Mouse (Mus musculus) MEL (cell line): Measurements from ENCODE around the gene Zdhhc6.

Source experiments
- CHD2 ChIP-seq: IDR thresholded peaks from 2 replicates; pipeline ENCODE4 v1.6.1; 2011; ENCODE audit warnings: low read length, improper control_type of control experiment
- CTCF ChIP-seq, 3 experiments: IDR thresholded peaks in 2 of 3; conservative IDR thresholded peaks in 1 of 3; 2 replicates each; pipeline ENCODE4 v1.5.1; 2011 to 2012; ENCODE audit warnings: low read length in 3 of 3, low read depth in 2 of 3, mild to moderate bottlenecking in 2 of 3, improper control_type of control experiment in 1 of 3, inconsistent platforms in 1 of 3, mixed read lengths in 1 of 3, moderate library complexity in 1 of 3; ENCODE audit not compliant: control insufficient read depth in 1 of 3, insufficient read depth in 1 of 3, poor library complexity in 1 of 3, severe bottlenecking in 1 of 3
- EP300 ChIP-seq, 2 experiments: IDR thresholded peaks; 2 replicates each; pipeline ENCODE4 v1.6.1; 2011; ENCODE audit warnings: improper control_type of control experiment in 2 of 2, low read length in 2 of 2, low read depth in 1 of 2, mild to moderate bottlenecking in 1 of 2
- GATA1 ChIP-seq: IDR thresholded peaks from 2 replicates; pipeline ENCODE4 v1.6.1; 2011; ENCODE audit warnings: low read depth, low read length, improper control_type of control experiment
- MEF2A ChIP-seq: IDR thresholded peaks from 2 replicates; pipeline ENCODE4 v1.6.1; 2014; ENCODE audit warnings: low read depth, mild to moderate bottlenecking, inconsistent platforms, low read length, improper control_type of control experiment; ENCODE audit not compliant: poor library complexity, insufficient replicate concordance, severe bottlenecking; ENCODE audit errors: extremely low read depth
- MXI1 ChIP-seq: IDR thresholded peaks from 2 replicates; pipeline ENCODE4 v1.6.1; 2011; ENCODE audit warnings: mild to moderate bottlenecking, low read depth, low read length, improper control_type of control experiment
- POLR2A ChIP-seq, 2 experiments: IDR thresholded peaks; 2 replicates each; pipeline ENCODE4 v1.6.1; 2011 to 2012; ENCODE audit warnings: low read length in 2 of 2, mild to moderate bottlenecking in 2 of 2, control low read depth in 1 of 2, improper control_type of control experiment in 1 of 2, low read depth in 1 of 2, moderate library complexity in 1 of 2; ENCODE audit not compliant: control insufficient read depth in 1 of 2, insufficient read depth in 1 of 2, poor library complexity in 1 of 2
- TCF12 ChIP-seq: IDR thresholded peaks from 2 replicates; pipeline ENCODE4 v1.6.1; 2014; ENCODE audit warnings: low read depth, mild to moderate bottlenecking, inconsistent platforms, low read length, improper control_type of control experiment, moderate library complexity

DNA sequence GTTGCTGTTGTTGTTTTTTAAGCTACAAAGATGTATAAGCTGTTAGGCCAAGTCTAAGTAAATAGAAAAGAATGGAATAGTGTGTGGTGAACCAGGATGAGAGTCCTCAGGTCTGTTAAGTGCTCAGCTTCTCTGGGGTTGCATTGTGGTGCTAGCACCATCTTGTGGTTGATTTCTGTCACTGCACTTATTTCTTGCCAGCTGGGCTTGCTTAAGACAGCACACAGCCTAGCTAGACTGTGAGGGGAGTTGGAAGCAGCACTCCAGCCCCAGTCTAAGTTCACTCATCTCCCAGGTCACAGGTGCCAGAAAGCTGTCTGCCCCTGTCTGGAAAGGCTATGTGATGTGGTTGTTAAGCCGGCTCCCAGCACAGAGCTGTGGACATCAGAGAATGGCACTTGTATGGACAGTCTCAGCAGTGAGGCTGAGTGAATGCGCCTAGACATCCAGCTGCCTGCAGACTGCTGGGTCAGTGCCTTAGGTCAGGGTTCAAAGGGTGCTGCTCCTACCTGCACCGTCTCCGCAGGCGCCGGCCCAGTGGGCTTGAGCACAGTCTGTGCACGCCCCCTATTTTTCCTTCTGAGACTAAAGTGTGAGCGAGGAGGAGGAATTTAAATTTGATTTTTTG lies 16.9 kb upstream of the Zdhhc6 start:
- TF ChIP-seq EP300 (IDR thresholded peaks at IDR 0.05; ENCODE audit: low read depth in 1 of 2, low read length in 2 of 2) = no peak
- no peak for TF ChIP-seq GATA1
- TF ChIP-seq CHD2 = no peak
- no peak for TF ChIP-seq MXI1
- no peak for TF ChIP-seq POLR2A (IDR thresholded peaks at IDR 0.05; ENCODE audit: control insufficient read depth in 1 of 2, insufficient read depth in 1 of 2, low read depth in 1 of 2, low read length in 2 of 2, poor library complexity in 1 of 2)
- TF ChIP-seq CTCF (IDR thresholded peaks at IDR 0.05 in 2 of 3, conservative IDR thresholded peaks at IDR 0.05 in 1 of 3; ENCODE audit: control insufficient read depth in 1 of 3, insufficient read depth in 1 of 3, low read depth in 2 of 3, low read length in 3 of 3, poor library complexity in 1 of 3, severe bottlenecking in 1 of 3) = peak; percentile 84 to 99 (median 98)
- no peak for TF ChIP-seq TCF12
- no peak for TF ChIP-seq MEF2A
